Mouse (Mus musculus) yolk sac, embryonic 10.5 days (tissue): ENCODE measurements at regions not wholly inside any gene's neighbourhood (a gene's known extent, or its start where the extent isn't known, plus 50 kb on each side); places are given as distances from the start of the nearest gene placed in this dataset.
"Not testable (repeated sequence)": the region's sequence is repeated elsewhere in the genome, so short reads cannot be mapped to it uniquely, and the experiment has no call there.

Source experiments
- DNase-seq: peaks from one replicate; pipeline ENCODE4 v3.0.0-alpha.2; 2017; ENCODE audit warnings: low spot score

DNA sequence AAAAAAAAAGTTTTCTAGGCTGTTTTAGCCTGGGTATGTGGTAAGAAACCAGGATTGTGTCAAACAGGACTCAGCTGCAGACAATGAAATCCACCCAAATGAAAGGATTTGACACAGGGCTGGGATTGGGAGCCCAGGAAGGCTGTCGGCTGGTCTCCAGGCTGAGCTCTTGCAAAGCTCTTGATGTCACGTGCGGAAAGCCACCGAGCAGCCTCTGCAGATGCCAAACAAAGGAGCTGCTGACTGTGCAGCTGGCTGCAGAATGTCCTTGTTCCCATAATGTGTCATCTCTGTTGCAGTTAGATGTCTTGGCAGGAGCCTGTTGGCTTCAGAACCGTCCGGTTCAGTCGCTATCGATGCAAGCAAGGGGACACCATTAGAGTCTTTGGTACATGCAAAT lies 56.1 kb downstream of the Bbs10 start:
- peak; percentile 72 for DNase-seq

DNA sequence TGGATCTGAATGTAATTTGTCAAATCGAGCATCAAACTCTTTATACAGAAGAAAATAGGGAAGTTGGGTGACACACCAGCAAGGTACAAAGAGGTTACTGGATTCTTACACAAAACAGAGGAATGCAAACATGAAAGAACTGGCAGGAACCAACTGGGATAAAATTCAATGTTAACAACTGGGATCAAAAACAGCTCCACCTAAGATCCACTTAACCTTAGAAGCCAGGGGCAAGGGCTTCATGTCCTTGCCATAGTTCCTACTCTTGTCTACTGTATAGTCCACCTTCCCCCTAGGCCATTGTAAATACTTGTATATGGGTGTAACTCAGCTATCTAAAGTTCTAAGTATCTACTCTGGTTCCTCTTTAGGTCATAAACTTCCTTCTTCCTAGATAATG lies 59.9 kb downstream of the Bbs10 start:
- DNase-seq: not testable (repeated sequence)

DNA sequence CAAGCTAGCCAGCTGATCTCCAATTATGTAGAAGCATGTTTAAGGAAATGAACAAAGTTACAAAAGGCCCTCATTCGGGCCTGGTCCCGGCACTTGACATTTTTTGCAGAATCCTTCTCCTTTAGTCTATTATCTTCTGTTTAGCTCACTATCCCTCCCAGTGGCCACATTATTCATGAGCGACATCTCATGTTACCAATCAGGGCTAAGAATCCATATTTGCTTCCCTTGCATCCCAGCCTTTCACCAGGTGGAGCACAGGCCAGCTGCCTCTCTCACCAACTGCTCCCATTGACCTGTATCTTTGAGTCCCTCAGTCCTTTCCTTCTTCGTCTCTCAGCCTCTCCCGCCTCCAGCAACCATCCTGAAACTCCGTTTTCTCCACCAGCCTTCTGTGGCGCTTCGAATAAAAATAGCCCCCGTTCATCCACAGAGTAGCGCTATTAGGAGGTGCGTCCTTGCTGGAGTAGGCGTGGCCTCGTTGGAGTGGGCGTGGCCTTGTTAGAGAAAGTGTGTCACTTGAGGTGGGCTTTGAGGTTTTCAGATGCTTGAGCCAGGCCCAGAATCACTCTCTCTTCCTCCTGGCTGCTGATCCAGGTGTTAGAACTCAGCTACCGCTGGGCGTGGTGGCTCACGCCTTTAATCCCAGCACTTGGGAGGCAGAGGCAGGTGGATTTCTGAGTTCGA lies 63.4 kb downstream of the Bbs10 start:
- DNase-seq: no peak

DNA sequence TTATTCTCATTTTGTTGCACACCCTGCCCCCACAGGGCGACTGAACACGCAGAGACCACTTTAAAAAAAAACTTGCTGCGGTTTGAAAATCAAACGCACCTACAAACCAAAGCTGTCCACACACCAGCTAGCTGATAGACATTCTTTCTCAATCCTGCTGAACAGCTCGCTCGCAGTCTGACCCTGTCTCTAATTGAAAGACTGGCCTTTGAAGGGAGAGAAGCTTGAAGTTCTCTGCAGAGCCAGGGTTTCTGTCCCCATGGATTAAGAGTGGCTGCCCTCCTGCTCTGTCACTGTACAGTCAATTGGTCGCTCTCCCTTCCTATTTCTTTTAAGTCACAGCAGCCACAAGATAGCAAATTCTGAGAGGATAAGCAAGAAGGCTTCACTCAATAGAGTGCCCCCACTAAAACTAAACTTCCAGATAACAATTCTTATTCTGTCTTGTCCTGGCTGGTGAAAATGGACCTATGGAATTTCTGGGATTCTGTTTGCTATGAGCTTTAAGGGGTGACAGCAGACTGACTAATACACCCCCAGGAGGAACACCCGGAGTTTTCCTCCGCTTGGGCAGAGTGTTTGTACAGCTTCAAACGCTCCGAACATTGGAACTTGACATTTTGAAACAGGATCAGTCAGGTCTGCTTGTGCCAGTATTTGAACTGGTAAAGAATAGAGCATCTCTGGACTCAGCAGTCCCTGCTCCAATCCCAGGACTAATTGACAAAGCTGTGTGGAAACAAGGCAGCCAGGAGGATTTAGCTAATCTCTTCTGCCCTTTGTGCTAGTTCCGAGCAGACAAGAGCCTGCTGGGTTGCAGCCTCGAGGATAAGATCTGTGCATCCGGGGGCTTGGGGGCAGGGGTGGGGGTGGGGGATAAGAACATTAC lies 65.5 kb downstream of the Bbs10 start:
- peak; percentile 81 for DNase-seq

DNA sequence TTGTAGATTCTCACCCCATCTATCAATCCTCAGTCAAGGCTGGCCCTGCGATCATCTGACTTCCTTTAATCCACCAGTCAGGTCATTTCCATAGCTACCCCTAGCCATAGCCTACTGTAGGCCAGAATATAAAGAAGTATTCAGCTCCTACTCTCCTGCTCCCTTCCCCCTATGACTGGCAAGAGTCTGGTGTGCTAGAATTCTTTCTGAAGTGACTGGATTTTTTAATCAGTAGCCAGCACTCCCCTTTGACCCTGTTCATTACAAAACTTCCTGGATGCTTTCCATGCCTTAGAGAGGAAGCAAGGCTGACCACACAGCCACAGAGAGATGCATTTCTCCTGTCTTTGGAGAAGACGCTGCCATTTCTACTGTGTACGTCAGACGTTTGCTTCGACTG lies 66.5 kb downstream of the Bbs10 start:
- DNase-seq: peak; percentile 80

DNA sequence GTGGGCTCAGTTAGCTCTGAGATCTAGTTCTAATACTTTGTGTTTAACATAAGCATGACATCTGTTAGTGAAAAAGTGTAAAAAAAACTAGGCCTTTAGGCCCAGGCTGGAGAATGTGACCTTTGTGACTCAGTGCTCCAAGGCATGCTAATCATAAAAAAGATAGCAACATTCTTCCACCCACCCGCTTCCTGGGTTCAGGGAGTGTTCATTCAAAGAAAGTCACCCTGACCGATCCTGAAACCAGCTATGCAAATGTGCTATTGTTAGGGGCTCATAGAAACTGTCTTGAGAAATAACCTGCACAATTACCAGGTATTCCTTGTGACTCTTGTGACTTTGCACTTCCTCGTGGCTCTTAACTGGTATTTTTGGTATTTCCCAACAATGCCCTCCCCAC lies 70.6 kb downstream of the Bbs10 start:
- not testable (repeated sequence) for DNase-seq

DNA sequence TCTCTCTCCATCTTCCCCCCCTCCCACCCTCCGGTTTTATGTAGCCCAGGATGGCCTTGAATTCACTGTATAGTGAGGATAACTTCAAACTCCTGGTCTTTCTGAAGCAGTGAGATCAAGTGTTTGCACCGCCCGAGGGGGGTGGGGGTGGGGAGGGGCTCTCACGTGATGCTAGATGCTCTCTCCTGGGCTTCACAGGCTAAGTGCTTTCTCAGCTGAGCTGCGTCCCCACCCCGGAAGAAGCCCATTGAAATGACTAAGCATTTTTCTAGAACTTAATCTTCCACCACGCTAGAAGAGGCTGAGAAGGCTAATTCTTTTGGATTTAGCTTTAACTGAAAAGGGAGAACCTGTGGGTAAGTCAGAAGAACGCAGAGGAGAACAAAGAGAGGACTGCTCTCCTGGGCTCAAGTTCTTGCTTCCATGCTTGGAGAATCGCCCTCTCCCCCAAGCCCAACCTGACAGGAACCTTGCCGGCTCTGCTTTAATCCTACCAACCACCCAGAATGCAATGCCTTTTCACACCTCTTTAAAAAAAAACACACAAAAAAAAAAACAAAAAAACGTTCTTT lies 79.7 kb downstream of the Bbs10 start:
- peak; percentile 71 for DNase-seq

DNA sequence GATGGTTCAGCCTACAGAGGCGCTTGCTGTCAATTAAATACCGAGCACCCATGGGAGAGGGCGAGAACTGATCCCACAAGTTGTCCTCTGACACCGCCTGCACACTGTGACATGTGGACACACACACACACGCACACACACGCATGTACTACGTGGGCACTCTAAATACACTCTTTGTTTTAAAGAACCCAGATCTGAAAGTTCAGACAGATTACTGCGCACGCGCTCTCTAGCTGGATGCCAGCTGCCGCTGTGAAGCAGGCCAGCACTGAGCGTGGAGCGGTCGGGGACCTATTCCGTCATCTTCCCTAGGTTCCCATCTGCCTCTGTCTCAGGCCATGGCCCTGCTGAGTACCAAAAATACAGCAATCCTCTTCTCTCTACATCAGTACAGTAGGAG lies 83.2 kb downstream of the Bbs10 start:
- DNase-seq: no peak

DNA sequence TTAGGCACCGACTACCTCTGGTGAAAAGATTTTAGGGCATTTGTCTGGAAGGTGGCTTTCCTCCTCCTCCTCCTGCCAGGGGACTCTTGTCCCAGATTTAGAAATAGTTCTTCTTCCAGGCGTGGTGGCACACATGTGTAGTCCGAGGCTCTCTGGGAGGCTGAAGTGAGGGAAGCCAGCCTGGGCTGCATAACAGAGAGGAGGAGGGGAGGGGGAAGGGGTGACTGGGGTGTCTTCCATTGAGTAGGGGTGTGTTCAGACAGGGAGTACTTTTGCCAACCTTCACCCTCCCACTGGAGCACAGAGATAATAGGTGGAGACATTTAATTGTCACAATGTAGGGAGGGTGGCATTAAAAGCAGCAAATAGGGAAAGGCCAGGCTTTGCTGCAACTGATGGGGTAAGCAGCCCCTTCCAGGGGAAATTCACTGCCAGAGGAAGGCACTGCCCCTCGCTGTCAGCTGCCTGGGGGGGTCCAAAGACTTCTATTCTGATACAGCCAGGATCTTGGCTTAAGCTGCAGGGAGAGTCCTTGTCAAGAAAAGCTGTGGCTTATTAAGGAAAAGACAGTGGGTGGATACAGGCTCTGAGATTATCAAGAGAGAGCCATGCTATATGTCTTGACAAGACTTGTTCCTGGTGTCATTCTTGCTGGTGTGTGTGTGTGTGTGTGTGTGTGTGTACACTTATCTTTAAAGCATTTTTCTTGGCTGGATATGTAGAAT lies 83.9 kb downstream of the Bbs10 start:
- no peak for DNase-seq

DNA sequence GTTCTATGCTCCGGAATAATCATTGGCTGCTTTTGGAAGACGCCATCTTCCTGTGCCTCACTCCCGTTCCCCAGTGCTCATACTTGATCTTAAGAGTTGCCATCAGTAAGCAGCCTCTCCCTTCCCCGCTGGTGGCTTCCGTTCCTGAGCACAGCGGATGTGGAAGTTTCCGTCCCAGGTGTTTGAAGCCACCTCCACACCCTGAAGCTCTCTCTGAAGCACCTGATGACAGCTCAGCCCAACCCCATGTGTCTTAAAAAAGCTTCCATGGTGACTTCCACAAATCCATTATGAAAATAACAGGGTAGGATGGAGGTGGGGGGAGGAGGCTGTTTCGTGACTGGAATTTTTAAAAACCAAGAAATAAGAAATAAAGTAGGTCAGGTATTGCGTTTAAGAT lies 87.1 kb downstream of the Bbs10 start:
- DNase-seq: no peak

DNA sequence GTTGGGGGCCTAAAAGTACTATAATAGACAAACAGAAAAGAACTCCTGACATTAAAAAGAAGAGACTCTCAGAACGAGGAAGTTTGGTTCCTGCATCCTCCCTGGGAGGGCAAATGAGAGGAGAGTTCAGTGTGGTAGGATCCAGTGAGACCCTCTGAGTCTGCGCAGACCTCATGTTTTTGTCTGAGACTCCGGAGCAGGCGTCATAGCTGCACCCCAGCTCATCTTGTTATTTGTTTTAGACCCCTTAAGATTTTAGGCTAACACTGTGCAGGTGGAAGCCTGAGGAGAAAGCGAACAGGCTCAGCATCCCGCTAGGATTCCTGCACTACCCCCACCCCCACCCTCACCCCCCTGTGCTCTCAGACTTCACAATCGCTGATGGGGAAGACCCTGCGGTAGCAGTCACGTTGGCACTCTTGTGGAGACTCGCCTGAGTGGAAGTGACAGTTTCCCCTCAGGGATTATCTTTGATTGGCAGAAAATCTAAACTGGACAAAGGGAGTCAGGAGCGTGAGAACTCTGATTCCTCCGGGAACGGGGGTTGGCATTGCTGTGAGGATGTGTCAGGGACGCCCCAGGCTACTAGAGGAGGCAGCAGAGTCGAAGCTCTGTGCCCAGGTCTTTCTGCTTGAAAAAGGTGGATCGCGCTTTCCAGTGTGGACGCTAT lies 85.0 kb upstream of the Nap1l1 start:
- DNase-seq: no peak

DNA sequence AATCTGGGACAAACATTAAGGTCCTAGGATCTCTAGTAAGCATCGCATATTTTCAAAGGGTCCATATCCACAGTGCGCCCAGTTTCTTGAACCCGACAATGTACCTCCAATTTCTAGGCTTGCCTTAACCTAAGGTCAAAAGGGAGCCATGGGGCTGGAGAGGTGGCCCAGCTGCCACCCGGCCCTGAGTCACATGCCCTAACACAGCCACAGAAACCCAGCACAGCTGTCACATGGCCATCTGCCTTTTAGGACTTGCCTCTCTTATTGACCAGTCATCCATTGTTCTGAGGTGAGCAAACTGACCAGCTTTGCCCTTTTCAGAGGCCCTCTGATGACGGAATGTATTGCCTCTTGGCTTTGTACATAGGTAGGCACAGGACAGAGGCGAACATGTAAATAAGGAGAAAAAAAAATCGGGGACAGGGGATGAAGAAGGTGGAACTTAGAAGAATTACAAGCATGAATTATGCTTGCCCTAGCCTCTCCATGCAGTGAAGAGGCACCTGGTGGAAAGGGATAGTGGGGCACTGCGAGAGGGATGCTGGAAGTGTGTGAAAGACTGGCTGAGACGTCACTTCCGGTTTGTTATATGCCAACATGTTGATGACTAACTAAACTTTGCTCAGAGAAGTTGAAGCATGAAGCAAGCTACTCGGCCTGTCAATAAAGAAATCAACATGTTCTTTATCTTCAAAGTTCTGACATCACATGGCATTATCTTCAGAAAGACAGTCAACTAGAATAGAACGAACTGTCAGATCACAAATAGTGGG lies 84.3 kb upstream of the Nap1l1 start:
- DNase-seq: no peak

DNA sequence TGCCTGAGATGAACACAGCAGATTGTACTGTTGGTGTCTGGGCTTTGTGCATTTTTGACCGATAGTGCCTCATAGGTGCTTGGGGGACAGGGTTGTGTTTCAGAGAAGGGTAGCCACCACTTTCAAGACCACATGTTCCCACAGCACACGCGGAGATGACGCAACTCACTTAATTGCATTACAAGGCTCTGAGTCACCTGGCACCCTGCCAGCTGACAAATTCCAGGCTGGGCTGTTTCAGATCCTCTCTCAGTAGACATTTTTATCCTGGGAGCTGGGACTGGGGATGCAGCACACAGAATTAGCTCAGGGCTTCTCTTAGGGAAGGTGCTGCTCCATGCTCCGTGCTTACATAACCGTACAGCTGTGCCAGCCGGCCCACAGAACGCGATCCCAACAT lies 83.1 kb upstream of the Nap1l1 start:
- peak; percentile 66 for DNase-seq

DNA sequence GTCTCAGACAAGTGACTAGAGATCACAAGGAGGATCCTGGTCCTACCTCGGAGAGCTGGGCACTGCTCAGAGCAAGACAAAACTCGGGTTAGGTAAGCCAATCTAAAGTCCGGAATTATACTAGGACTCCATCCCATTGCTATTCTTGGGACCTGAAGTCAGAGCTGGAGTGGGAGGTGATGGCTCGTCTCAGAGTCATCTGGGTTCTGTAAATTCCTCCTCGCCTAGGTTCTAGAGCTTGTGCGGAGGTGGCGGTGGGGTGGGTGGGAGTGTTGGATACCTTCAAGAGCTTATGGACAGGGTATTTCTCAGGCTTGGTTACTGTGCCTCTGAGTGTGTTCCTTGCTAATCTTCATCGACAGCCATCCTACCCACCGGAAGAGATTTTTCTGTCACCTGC lies 78.6 kb upstream of the Nap1l1 start:
- DNase-seq: no peak

DNA sequence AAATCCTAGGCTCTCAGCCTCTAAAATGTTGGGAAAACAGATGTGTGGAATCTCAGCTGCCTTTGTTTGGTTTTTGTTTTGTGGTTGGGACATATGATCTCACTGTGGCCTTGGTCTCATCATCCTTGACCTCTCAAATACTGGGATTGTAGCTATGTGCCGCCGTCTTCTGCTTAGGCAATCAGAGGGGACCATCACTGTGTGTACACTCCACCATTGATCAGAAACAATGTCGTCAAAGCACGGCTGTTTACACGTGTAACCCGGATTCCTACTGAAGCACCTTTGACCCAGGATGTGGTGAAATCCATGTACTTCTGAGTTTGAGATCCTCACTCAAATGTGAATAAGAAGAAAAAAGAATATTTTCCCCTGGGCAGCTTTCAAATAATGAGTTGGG lies 68.0 kb upstream of the Nap1l1 start:
- no peak for DNase-seq

DNA sequence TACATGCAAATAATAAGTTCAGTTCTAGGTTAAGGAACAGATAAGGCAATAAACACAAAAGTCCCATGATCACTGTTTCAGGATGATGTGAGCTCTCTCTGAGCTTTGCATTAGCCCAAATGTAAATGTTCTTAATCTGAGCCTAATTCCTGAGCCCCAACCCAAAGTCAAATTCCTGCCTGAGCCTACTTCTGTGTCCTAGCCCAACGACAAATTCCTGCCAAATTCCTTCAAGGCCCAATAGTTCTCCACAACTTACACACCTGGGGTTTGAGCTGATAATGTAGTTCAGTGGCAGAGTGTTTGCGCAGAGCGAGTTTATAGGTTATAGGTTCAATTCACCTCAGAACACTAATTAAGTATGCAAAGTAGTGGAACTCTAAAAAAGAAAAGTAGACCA lies 64.1 kb upstream of the Nap1l1 start:
- DNase-seq: no peak

DNA sequence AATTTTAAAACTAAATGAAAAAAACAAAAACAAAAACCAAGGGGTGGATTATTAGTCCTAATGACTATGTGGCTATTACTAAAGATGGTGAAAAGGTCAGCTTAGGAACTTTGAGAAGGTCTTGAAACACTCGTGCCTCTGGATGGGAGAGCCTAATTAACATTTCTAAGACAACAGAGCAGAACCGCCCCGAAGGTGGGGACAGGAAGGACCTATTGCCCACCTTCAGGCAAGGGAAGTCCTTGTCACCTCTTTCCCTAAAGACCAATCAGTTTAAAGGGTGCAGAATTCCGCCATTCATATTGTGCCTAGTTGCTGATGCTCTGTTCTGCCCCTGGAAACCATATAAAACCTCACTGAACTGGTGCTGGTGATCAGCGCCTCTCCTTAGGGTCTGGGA lies 63.5 kb upstream of the Nap1l1 start:
- DNase-seq: no peak

DNA sequence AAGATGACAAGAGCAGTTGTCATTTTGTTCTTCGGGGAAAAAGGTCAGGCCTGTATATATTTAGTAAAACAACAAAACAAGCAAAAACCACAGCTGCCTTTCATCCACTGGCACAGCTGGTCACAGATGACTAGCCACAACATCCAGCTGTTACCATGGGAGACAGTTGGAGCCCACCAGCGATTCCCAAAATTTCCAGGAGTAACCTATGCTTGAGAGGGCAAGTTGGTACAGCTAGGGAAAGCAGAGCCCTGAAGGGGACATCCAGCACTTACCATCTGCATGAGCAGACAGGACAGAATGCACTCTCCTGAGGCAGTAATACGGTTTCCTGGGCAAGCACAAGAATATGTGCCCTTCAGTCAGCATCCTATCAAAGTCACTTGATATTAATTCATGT lies 62.9 kb upstream of the Nap1l1 start:
- DNase-seq: no peak

DNA sequence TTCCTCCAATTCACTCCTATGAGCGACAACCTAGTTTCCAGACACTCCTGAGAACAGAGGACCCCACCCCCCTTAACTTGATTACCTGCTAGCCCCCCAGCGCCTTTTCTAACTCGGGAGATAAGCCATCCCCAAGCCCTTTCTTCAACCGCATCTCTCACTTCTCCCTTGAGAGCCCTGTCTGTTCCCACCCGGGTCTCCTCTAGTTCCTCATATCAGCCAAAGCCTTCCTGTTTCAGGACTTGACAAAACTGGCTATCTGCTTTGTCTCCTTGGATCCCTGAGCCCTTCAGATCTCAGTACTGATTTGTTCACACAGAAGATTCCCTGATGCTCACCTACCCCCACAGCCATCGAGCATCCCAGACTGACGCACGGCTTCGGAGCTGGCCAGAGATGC lies 61.5 kb upstream of the Nap1l1 start:
- no peak for DNase-seq

DNA sequence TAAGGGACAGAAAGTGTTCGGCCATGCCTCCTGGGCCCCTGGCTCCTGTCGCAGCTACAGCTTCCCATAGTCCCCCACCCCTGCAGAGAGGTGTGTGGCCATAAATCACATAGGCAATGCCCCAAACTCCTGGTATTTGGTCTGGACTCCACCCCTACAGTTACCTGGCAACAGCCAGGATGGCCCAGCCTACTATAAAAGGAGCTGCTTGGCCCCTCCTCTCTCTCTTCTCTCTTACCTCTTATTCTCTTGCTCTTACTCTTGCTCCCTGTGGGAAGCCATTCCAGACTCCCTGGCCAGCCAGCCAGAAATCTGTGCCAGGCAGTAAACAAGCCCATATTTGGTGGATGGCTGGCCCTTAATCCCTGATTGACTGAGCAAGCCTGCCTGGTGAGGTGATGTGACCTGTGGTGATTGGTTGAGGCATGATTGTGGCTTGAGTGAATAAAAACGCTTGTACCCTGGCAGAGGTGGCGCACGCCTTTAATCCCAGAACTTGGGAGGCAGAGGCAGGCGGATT lies 56.4 kb upstream of the Nap1l1 start:
- no peak for DNase-seq
